Mouse (Mus musculus) thymus, postnatal 0 days (tissue): ENCODE measurements at regions not wholly inside any gene's neighbourhood (a gene's known extent, or its start where the extent isn't known, plus 50 kb on each side); places are given as distances from the start of the nearest gene placed in this dataset.
A peak's percentile ranks its signal among the peaks of the same experiment; 100 is the strongest.
"Not testable (repeated sequence)": the region's sequence is repeated elsewhere in the genome, so short reads cannot be mapped to it uniquely, and the experiment has no call there.

Experiments
- DNase-seq: peaks from one replicate; pipeline ENCODE4 v3.0.0-alpha.2; 2015; ENCODE audit warnings: low spot score

- DNase-seq, result peak; percentile 24
Observed at GRCm38 (mm10) chr12:114909799-114910198, 1137.7 kb upstream of the Zfp386 start.

- DNase-seq, result peak; percentile 7
Observed at GRCm38 (mm10) chr12:114914406-114914805, 1133.1 kb upstream of the Zfp386 start.

GRCm38 (mm10) chr12:114927691-114928090 is 1119.8 kb upstream of the Zfp386 start:
- DNase-seq, result no peak

- no peak for DNase-seq
Observed at GRCm38 (mm10) chr12:114932158-114932557, 1115.4 kb upstream of the Zfp386 start.

- no peak for DNase-seq
Observed at GRCm38 (mm10) chr12:114932669-114933068, 1114.9 kb upstream of the Zfp386 start.

- peak; percentile 20 for DNase-seq
Observed at GRCm38 (mm10) chr12:114936865-114937264, 1110.7 kb upstream of the Zfp386 start.

- peak; percentile 15 for DNase-seq
Observed at GRCm38 (mm10) chr12:114939576-114939975, 1107.9 kb upstream of the Zfp386 start.

GRCm38 (mm10) chr12:114962105-114962504 is 1085.4 kb upstream of the Zfp386 start:
- no peak for DNase-seq

- DNase-seq, result not testable (repeated sequence)
Observed at GRCm38 (mm10) chr12:114964251-114964650, 1083.3 kb upstream of the Zfp386 start.

- DNase-seq, result peak; percentile 63
Observed at GRCm38 (mm10) chr12:114981476-114982136, 1065.9 kb upstream of the Zfp386 start.

- DNase-seq, result peak; percentile 65
Observed at GRCm38 (mm10) chr12:114990916-114991315, 1056.6 kb upstream of the Zfp386 start.

- DNase-seq, result peak; percentile 38
Observed at GRCm38 (mm10) chr12:114996817-114997216, 1050.7 kb upstream of the Zfp386 start.

GRCm38 (mm10) chr12:115003118-115003517 is 1044.4 kb upstream of the Zfp386 start:
- no peak for DNase-seq

GRCm38 (mm10) chr12:115008434-115008833 is 1039.1 kb upstream of the Zfp386 start:
- peak; percentile 17 for DNase-seq

GRCm38 (mm10) chr12:115012751-115013150 is 1034.8 kb upstream of the Zfp386 start:
- no peak for DNase-seq

- no peak for DNase-seq
Observed at GRCm38 (mm10) chr12:115023742-115024141, 1023.8 kb upstream of the Zfp386 start.

- DNase-seq, result no peak
Observed at GRCm38 (mm10) chr12:115034438-115035129, 1012.9 kb upstream of the Zfp386 start.

- DNase-seq, result no peak
Observed at GRCm38 (mm10) chr12:115055080-115055479, 992.4 kb upstream of the Zfp386 start.

- peak; percentile 12 for DNase-seq
Observed at GRCm38 (mm10) chr12:115059954-115060353, 987.6 kb upstream of the Zfp386 start.

GRCm38 (mm10) chr12:115067251-115067650 is 980.3 kb upstream of the Zfp386 start:
- DNase-seq, result no peak

GRCm38 (mm10) chr12:115091460-115091859 is 956.1 kb upstream of the Zfp386 start:
- not testable (repeated sequence) for DNase-seq

- DNase-seq, result no peak
Observed at GRCm38 (mm10) chr12:115109742-115110141, 937.8 kb upstream of the Zfp386 start.
